Mouse (Mus musculus) spleen, adult 2 months (tissue): ENCODE results near the gene Ift57. TPM values are rescaled to one million over a fixed set of nuclear protein-coding genes. Genes with fewer than 3 reads are reported as not detected.

Experiments used
- DNase-seq, 2 experiments: peaks; one replicate each; pipeline versions ENCODE4 v3.0.0 to v3.0.0-alpha.2; 2012 to 2021; ENCODE audit warnings: low spot score in 2 of 2, low read depth in 1 of 2
- H3K27ac ChIP-seq: fragments of 200-500 bp; 2 replicates; pipeline ENCODE4 v1.5.1; 2012; ENCODE audit warnings: low read length, inconsistent platforms; ENCODE audit not compliant: insufficient read depth
- H3K27me3 ChIP-seq: fragments of 200-500 bp; 2 replicates; pipeline ENCODE4 v1.6.1; 2012; ENCODE audit warnings: mild to moderate bottlenecking, moderate library complexity, low read length, inconsistent platforms; ENCODE audit not compliant: control insufficient read depth, insufficient read depth
- H3K36me3 ChIP-seq: fragments of 200-500 bp; 2 replicates; pipeline ENCODE4 v1.6.1; 2012; ENCODE audit warnings: mild to moderate bottlenecking, low read length, inconsistent platforms; ENCODE audit not compliant: control insufficient read depth, insufficient read depth
- H3K4me1 ChIP-seq: fragments of 200-500 bp; 2 replicates; pipeline ENCODE4 v1.6.1; 2011; ENCODE audit warnings: inconsistent platforms; ENCODE audit not compliant: control insufficient read depth, insufficient read depth, insufficient read length
- H3K4me3 ChIP-seq: fragments of 200-500 bp; 2 replicates; pipeline ENCODE4 v1.5.1; 2011; ENCODE audit warnings: mild to moderate bottlenecking, inconsistent platforms; ENCODE audit not compliant: insufficient read depth, insufficient read length; ENCODE audit errors: extremely low read depth
- CTCF ChIP-seq: fragments of 200-500 bp; IDR thresholded peaks from 2 replicates; pipeline ENCODE4 v1.5.1; 2011; ENCODE audit warnings: mild to moderate bottlenecking, inconsistent platforms; ENCODE audit not compliant: insufficient read depth, insufficient read length, insufficient replicate concordance; ENCODE audit errors: extremely low read depth
- POLR2A ChIP-seq: fragments of 200-500 bp; IDR thresholded peaks from 2 replicates; pipeline ENCODE4 v1.6.1; 2011; ENCODE audit warnings: low read depth, low read length, inconsistent platforms
- WGBS: fragments of 180-500 bp; shearing (Covaris S2); methylation state at CpG from one replicate; pipeline ENCODE4 v1.1.7; 2018; 5-methylcytosine and 5-hydroxymethylcytosine counted together
- polyA plus RNA-seq: library from polyadenylated mRNA; depleted of rRNA; stranded (reverse); fragments of >200 nt; gene quantifications from 2 replicates; pipeline ENCODE4 v1.2.3, GENCODE M21; 2012

The Ift57 gene
- polyA plus RNA-seq, 1 experiment = 1.2 TPM

DNA sequence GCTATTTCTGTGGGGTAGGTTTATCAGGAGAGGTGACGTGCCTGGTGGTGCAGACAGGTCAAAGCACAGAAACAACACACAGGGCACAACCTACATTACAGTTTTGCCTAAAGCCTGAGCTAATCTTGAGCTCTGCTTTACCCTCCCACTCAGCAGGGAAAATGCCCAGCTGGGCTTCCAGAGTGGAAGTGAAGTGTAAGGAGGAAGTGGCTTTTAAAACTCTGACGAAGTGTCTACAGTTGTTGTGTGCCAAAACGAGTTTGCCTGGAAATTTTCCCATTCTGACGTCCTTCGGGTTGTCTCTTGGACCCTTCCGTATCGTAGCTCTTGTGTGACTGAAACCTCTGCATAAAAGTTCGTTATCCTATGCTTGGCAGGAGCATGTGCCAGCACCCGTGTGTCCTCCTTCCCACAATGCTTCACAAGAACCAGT, 93.4 kb downstream of the Ift57 start:
- no peaks in the 10 kb centered on the region for H3K27me3 ChIP-seq
- 21% methylated on average over 9 of the region's 9 CpGs for WGBS
- H3K36me3 ChIP-seq = no peaks in the 10 kb centered on the region
- H3K4me1 ChIP-seq = peaks cover 12% of the 10 kb centered on the region; the same call in 1 of the 2 replicates
- DNase-seq = no peak
- TF ChIP-seq POLR2A (no peak), CTCF (no peak)
- H3K4me3 ChIP-seq = no peak overlapping the region
- H3K27ac ChIP-seq = 0 out of 2 replicates have a peak overlapping the region, but pooled peaks have one; percentile 11

DNA sequence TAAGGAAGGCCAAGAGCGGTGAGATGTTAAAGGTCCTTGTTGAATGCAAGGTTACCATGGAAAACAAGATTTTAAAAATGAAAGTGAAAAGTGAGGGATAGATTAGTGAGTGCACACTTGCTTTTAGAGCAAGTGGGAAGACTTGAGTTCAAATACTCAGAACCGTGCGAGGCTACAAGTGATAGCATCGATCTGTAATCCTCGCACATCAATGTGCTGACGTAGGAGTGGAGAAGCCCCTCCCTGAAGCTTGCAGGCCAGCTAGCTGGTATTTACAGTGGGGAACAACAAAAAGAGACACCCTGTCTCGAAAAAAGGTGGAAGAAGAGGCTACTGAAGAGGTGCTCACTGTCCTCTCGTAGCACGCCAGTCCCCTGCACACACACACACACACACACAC, 94.6 kb downstream of the Ift57 start:
- no peak for DNase-seq
- H3K4me1 ChIP-seq = peaks cover 17% of the 10 kb centered on the region; the same call in 1 of the 2 replicates
- no peak for TF ChIP-seq POLR2A
- TF ChIP-seq CTCF = no peak
- no peak overlapping the region for H3K27ac ChIP-seq
- WGBS = 84% methylated on average over 9 of the region's 9 CpGs
- H3K27me3 ChIP-seq = no peaks in the 10 kb centered on the region
- no peak overlapping the region for H3K4me3 ChIP-seq
- no peaks in the 10 kb centered on the region for H3K36me3 ChIP-seq

DNA sequence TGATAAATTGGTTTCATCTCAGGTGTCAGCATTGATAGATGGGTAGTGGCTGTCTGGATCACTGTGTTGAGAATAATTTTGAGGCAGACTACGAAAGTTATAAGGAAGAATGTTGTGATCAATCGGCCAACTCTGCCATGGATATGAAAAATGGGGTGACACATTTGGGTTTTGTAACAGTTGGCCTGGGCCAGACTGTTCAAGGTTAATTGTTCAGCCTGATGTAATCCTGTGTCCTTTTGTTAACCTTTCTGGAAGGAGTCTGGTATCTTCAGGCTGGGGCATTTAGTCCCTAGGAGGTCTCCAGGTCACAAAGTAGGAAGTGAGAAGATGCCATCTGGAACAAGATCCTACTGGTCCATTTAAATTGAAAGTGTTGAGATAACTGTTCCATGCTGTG, 97.2 kb downstream of the Ift57 start:
- no peaks in the 10 kb centered on the region for H3K36me3 ChIP-seq
- no peak overlapping the region for H3K27ac ChIP-seq
- H3K4me3 ChIP-seq = no peak overlapping the region
- H3K27me3 ChIP-seq = no peaks in the 10 kb centered on the region
- DNase-seq = no peak
- TF ChIP-seq POLR2A = no peak
- TF ChIP-seq CTCF = no peak
- peaks cover 28% of the 10 kb centered on the region for H3K4me1 ChIP-seq
- 90% methylated on average over 2 of the region's 2 CpGs for WGBS

DNA sequence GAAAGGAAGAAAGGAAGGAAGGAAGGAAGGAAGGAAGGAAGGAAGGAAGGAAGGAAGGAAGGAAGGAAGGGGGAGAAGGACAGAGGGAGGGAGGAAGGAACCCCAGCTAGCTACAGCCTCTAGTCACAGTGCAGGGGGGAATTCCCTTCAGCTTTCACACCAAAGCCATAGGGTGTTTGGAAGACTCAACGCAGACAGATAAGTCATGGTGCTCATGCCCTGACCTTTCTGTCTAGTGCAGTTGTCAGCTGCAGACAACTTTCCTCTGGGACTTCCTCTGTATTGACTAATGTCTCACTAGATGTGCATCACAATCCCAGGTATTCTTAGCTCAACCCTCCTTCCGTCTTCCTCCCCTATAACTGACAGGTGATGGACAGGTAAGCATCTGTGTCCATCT, 97.9 kb downstream of the Ift57 start:
- TF ChIP-seq CTCF (no peak), POLR2A (no peak)
- WGBS = 63% methylated on average over 2 of the region's 2 CpGs
- Histone ChIP-seq H3K27me3 (no peaks in the 10 kb centered on the region), H3K4me1 (peaks cover 34% of the 10 kb centered on the region), H3K36me3 (no peaks in the 10 kb centered on the region), H3K27ac (no peak overlapping the region), H3K4me3 (no peak overlapping the region)
- DNase-seq = no peak

DNA sequence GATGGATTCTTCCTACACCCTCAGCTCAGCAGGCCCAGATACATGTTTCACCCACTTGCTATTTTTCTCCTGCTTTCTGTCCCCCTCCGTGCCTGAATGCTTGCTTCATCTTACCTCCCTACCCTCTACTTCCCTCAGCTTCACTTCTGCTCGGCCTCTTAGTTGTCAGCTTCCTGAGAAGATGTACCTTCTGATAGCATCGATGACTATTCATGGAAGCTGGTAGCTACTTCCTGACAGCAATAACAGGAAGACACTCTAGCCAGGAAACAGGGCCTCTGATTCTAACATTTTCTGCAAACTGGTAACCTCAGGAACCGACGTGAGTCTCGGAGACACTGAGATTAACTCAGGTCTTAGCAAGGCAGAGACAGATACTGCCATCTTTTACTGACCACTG, 99.8 kb downstream of the Ift57 start:
- no peak overlapping the region for H3K4me3 ChIP-seq
- WGBS = 9% methylated on average over 6 of the region's 6 CpGs
- H3K4me1 ChIP-seq = peaks cover 37% of the 10 kb centered on the region
- H3K27ac ChIP-seq = peak overlapping the region; percentile 79
- no peaks in the 10 kb centered on the region for H3K27me3 ChIP-seq
- no peak for TF ChIP-seq POLR2A
- TF ChIP-seq CTCF = no peak
- DNase-seq = no peak
- H3K36me3 ChIP-seq = no peaks in the 10 kb centered on the region

DNA sequence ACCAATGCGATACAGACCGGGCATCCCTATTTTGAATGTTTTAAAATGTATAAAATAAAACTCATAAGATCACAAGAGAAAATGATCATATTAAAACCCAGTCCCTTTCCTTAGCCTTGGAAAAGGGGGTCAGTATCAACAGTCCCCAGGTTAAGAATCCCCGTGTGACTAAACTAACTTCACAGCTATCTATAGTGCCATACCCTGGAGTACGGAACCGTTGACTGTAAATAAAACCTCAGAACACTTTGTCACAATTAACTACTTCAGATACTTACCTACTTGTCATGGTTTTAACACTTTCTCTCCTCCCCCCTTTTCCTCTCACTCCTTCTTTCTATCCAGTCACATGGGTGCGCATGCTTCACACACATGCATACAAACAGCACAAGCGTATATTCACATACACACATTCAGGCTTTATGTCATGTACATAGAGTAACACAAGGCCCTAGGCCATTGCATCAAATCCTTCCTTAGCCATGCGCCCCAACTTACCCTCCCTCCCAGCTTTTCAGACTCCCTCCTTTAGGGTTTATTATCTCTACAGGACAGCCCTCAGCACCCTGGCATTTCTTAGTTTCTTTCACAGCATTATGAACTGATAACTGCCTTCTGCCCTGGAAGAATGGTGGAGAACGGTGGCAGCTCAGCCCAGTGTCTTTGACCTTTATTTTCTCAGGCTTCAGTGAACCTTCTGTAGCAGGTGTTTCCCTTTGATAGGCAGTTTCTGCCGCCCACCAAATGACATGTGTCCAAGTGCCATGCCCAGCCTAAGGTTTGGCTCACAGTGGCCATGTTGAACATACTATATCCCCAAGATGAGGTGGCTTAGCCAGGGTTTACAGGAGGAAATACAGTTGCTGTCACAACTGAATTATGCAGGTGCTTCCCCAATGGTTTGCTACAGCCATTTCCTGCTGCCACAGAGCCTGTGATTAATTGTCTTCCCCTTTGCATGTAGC, 100.8 kb downstream of the Ift57 start, which contains the start of gene Cd47:
Cd47 (plus strand) TSS at position 937 of the 965 bp plus-strand sequence.
- H3K4me1 ChIP-seq = peaks cover 42% of the 10 kb centered on the region

DNA sequence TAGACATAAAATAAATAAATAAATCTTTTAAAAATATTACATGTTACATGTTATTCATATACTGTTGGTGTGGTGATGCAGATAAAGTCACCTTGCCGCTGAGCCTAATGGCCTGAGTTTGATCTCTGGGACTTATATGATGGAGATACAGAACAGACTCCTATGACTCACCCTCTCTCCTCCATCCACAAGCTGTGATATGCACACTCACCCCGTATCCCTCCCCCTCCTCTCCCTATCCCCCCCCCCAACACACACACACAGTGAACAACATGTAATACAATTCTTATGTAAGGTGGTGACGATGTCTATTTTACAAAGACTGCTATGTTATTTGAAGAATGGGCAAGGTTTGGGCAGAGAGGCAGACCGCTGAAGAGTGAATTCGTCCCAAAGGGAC, 102.0 kb downstream of the Ift57 start:
- TF ChIP-seq POLR2A (no peak), CTCF (no peak)
- no peaks in the 10 kb centered on the region for H3K36me3 ChIP-seq
- no peak overlapping the region for H3K4me3 ChIP-seq
- peak overlapping the region; percentile 81 for H3K27ac ChIP-seq
- no peak for DNase-seq
- 25% methylated on average over 5 of the region's 5 CpGs for WGBS
- no peaks in the 10 kb centered on the region for H3K27me3 ChIP-seq
- H3K4me1 ChIP-seq = peaks cover 46% of the 10 kb centered on the region

More for the DNA sequence above, 100.8 kb downstream of the Ift57 start, which contains the start of gene Cd47:
- peak in 1 of 2 experiments; percentile 33 for DNase-seq
- no peaks in the 10 kb centered on the region for H3K36me3 ChIP-seq
- WGBS = 28% methylated on average over 10 of the region's 10 CpGs
- TF ChIP-seq POLR2A (no peak; the same call in 1 of the 2 replicates), CTCF (no peak)
- no peaks in the 10 kb centered on the region for H3K27me3 ChIP-seq
- peak within 1 kb of the TSS; percentile 83 for H3K27ac ChIP-seq
- H3K4me3 ChIP-seq = no peak within 1 kb of the TSS
